Mouse (Mus musculus) frontal cortex, postnatal 36 days (tissue): ENCODE results near the gene Ilk.
"Not testable (repeated sequence)": the region's sequence is repeated elsewhere in the genome, so short reads cannot be mapped to it uniquely, and the experiment has no call there.

Experiments used
- DNase-seq, 2 experiments: peaks; one replicate each; pipeline ENCODE4 v3.0.0; 2022; ENCODE audit warnings: low spot score in 2 of 2

The Ilk gene

DNA sequence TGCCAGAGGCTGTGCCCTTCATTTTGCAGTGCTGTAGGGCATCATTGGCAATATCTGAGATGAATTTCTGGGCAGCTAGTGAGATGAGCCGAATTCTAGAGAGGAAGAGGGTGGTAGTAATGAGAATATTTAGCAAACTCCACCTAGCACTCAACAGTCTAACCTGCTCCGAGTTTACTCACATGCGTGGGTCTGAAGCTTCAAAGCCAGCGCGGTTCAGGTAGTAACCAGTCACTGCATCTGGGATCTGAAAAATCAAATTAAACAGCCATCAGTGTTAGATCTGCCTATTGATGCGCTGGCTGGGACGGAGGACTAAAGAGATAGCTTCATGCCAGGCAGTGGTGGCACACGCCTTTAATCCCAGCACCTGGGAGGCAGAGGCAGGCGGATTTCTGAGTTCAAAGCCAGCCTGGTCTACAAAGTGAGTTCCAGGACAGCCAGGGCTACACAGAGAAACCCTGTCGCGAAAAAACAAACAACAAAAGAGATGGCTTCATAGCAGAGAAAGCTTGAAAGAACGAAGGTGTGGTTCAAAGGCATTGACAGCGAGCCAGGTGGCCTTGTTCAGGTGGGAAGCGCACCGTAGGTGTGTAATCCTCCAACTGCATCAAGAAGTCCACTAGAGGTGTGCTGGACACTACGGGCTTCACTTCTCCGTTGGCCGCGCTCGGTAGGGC is 7.0 kb downstream of the Ilk start:
- not testable (repeated sequence) for DNase-seq

DNA sequence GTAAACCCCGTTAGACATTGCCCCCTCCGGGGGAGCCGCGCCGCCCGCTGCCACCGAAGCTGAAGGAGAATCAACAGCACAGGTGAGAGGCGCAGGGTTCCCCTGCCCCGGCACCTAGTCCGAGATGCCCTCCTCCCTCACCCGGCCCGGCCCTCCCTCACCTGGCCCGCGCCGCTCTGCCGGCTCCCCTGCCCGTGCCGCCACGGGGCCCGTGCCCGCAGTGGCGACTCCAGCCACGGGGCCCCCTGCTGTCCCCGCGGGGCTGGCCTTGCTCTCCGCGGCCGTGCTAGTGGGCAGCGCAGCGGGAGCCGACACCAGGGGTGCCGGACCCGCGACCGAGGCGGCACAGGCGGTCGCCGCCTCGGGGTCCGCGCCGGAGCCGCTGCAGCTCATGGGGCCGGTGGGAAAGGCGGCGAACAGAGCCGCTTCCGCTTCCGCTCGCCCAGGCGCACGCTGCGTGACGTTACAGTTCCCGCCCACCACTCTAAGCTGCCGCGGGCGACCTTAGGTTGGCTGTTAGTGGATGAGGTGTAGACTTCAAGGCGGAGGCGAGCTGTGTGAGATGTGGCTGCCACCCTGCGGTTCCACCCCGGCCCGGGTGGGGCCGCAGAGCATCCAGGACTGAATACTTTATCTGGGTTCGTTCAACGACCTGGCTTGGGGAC is 7.7 kb downstream of the Ilk start, which contains the start of gene Taf10:
TSS of gene Taf10 (minus strand) at position 436 of the 665 bp plus-strand sequence.
- DNase-seq: peak; percentile 87 to 89

DNA sequence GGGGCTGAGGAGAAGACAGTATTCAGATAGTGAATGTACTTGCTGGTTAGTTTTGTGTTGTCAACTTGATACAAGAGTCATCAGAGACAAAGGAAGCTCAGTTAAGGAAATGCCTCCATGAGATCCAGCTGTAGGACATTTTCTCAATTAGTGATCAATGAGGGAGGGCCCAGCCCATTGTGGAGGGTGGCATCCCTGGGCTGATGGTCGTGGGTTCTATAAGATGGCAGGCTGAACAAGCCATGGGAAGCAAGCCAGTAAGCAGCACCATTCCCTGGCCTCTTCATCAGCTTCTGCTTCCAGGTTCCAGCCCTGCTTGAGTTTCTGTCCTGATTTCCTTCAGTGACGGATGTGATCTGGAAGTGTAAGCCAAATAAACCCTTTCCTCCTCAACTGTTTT is 11.4 kb downstream of the Ilk start:
- no peak for DNase-seq

DNA sequence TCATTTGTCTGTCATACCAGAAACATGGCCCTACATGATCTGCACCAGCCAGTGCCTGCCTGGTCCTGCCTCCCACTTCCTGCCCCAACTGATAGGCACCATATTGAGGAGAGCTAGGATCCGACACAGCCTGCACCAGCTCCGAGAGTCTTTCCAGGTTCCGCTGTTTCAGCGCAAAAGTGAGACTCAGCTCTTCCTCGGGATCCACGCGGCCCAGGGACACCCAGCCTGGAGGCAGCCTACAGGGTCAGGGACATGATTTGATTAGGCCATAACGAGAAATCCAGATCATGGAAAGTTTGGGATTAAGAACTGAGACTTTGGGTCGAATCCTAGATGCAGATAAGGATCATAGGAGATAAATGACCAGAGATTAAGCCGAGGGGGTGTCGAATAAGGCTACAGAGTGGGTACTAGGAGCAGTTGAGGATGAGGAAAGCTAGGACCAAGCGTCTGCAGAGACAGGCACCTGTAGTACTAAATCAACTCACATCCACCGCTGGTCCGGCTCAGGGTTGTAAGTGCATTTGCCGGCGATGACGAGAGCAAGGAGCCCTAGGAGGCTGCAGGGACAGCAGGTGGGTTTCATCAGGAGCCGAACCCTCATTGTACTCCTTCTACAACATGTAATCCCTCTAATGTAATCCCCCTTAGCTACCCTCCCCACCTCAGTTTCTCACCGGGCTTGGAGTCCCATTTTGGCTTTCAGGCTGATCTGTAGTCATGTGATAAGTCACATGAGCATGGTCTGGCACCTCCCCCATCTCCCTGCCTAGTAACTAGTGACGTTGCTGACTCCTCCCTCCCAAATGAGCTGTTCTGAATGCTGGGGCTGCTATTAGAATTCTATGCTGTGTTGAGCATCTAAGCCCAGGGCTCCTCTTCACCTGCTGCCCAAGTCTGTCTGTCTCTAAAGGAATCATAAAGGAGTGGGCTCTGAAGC is 15.4 kb downstream of the Ilk start, which contains the start of gene Tpp1:
TSS of gene Tpp1 (minus strand) at position 745 of the 943 bp plus-strand sequence.
- DNase-seq: peak; percentile 93 to 96

DNA sequence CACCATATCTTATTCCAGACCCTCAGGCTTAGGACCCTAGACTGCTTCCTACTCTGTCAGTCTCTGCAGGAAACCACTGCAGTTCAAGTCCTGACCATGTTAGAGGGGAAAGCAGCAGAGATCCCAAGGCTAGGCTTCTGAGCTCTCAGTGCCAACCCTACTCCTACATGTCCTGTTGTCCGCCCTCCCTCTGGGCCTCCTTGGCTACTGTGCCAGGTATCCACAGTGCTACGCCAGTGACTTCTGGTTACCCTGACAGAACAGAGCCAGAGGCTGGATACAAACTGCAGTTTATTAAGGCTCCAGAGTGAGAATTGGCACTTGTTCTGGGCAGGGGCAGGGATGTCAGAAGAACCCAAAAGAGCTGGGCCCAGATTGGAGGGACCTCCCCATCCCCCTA is 16.3 kb downstream of the Ilk start:
- no peak for DNase-seq

DNA sequence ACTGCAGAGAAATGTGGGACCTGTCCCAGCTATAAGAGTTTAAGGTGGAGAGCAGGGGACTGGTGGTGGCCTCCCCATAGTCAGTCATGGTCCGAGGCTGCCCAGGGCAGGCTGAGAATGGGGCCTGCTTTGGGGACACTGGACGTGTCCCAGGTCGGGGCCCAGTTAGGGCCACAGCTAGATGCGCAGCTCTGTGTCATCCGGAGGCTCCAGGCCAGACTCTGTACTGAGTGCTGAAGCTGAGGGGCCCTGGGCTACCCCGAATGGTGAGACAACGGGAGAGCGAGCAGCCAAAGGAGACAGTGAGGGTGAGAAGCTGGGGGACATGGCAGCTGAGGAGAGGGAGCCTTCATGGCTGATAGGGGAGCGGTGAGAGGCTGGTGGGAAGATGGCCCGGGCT is 16.9 kb downstream of the Ilk start:
- no peak for DNase-seq

DNA sequence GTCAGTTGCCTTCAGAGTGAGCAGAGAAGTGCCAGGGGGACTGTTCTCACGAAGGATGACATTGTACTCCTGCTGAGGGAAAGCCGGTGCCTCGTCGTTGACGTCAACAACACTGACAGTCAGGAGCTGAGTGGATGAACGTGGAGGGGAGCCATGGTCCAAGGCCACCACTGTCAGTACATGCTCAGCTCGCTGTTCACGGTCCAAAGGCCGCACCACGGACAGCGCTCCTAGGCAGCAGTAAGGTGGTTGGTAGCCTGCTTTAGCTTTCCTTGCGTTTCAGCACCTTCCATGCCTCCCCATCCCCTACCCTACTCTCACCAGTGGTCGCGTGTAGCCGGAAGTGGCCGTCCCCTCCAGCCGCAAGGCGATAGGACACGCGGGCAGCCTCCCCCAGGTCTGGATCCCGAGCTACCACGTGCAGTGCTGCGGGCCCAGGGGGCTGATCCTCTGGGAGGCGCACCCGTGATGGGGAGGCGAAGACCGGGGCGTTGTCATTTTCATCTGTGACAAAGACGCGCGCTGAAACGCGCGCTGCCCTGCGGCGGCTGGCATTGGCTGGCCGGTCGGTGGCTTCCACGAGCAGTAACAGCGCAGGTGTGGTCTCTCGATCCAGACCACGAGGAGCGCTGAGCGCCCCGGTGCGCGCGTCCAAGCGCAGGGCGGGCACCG is 25.6 kb downstream of the Ilk start:
- no peak for DNase-seq

DNA sequence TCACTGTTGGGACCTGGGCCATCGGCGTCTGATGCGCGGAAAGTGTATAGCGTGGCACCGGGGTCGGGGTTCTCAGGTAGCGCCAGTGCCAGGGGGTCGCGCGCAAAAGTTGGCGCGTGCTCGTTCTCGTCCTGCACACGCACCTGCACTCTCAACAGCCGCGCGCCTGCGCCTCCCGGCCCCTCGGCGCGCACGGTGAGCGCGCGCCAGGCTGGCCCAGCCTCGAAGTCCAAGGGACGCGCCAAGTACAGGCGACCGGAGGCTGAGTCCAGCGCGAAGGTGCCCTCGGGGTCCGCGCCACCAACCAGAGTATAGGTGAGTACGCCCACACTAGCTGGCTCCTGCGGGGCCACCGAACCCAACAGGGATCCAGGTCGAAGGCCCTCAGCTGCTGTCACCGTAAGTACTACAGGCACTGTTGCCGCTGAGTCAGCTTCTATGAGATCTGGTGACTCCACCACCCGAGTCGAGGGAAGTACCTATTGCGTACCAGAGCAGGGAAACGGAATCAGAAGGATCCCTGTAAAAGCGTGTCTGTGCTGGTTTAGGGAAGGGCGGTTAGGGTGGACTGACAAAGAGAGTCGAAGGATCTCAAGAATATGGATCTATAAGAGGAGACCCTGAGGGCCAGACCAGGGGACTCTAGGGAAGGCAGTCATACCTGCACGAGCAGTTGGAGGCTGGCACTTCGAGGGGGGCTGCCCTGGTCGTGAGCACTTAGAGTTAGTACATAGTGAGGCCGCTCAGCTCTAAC is 26.3 kb downstream of the Ilk start:
- no peak for DNase-seq

DNA sequence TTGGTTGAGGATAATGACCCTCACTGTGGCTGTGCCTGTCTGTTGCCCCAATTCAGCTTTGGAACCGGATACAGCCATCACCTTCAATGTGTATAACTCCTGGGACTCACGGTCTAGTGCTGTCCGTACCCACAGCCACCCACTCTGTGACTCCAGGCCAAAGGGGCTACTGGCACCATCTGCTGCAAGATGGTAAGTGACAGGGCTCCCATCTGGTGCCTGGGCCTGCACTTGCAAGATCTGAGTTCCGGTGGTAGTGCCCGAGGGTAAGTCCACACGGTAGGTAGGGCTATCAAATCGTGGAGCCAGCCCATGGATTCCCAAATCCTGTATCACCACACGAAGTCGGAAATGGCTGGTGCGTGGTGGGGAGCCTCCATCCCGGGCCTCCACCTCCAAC is 27.9 kb downstream of the Ilk start:
- no peak for DNase-seq

DNA sequence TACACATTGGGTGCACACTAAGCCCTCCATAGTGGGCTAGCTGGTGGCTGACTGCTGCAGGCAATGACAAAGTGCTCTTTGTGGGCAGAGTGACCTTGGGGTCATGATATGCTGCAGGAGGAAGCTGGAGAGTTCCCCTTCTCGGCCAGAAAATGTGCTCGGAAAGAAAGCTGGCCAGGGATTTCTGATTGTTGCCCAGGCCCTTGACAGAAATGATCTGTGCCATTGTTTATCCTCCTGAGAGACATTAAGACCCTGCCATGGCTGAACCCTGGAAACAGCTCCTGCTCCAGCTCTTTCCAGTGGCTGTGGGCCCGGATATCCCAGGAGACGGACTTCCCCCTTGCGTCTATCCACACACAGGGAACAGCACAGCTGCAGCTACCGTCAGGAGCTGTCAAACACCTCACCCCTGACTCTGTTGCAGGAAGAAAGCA is 31.4 kb downstream of the Ilk start:
- DNase-seq: no peak

DNA sequence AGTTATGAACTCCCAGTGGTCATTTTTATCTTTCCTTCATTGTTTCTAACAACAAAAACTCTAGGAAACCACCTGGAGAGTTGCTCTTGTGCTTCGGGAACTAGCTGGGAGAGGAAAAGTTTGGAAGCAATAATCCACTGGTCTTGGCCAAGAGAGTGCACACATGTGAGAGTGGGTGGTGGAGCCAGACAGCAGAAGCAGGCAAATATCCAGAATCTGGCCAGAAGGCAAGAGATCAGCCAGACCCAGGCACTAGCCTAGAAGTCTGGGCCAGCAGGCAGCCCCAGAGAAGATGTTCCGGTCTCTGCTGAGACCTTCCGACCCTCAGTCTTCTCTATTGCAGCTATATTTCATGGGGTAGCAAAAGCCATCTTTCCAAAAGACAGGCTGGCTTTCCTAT is 33.6 kb downstream of the Ilk start:
- DNase-seq: no peak

DNA sequence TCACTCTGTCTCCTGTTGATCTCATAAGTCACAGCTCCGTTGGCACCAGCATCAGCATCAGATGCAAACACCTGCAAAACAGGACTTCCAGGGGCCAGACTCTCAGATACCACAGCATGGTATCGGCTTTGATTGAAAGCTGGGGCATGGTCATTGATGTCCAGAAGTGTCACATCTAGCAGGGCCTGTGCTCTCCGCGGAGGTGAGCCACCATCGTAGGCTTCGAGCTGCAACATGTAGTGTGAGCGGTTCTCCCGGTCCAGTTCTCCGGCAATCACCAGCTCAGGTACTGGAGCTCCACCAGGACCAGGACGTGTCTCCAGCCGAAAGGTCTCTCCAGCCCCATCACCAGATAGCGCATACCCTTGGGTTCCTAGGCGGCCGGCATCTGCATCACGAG is 35.9 kb downstream of the Ilk start:
- no peak for DNase-seq

DNA sequence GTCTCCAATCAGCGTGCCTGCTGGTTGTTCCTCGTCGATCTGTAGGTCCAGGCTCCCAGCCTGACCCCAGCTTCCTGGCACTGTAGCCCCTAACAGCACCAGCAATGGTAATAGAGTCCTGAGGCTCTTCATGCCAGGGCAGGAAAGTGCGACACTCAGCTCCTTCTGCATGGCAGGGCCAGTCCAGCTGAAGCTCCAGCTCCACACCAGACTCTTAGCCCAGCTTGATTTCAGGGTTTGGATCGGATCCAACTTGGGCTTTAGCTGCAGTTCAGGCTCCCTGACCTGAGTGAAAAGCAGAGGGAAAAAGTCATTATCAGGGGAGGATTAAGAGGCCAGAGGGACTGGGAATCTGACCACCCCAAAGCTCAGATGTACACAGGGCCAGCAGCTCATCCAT is 36.6 kb downstream of the Ilk start:
- no peak for DNase-seq

DNA sequence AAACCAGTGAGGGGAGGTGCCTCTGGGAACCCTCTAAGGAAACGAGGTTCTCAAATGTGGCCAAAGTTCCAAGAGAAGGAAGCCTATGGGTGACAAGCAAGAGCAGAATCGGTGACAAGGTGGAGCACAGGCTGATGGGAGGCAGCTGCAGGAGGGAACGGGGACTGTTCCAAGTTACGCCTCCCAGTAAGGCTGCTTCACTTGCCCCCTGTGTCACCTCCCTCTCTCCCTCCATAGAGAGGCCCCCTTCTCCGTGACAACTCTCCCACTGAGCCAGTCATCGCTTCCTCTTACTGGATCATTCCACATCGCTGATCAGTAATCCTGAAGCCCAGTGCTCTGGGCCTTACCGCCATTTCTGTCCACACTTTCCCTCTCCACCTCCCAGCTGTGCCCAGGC is 38.3 kb downstream of the Ilk start:
- no peak for DNase-seq

DNA sequence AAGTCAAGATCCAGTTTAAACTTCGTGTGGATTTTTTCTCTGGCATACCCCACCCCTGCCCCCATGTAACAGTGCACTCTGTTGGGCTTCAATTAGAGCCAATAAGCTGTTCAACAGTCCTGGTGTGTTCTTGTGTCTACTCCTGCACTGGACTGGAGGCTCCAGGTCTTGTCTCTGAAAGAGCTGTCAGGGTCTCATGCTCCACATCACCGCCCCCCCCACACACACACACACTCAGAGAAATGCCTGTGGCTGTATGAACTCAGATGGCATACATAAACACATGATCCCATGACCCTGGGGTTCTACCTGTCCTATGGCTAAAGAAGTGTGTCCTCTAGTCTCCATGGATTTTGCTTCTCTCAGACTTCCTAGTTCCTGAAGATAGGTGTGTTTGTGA is 39.6 kb downstream of the Ilk start:
- DNase-seq: no peak

DNA sequence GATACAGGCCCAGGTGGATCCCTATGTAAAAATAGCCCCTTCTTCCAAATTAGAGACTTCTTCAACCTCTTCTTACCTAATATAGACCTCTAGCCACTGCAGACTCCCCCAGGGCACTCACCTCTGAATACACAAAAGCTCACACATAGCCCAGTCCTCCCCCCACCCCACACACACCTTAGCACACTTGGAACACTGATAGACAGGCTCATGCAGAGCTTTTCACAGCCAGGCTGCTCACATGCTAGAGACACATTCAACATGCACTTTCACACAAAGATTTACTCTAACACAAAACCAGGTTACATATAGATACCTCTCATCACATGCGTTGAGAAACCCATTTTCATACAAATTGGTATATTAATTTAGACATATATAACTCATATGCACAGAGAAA is 40.9 kb downstream of the Ilk start:
- DNase-seq: no peak

DNA sequence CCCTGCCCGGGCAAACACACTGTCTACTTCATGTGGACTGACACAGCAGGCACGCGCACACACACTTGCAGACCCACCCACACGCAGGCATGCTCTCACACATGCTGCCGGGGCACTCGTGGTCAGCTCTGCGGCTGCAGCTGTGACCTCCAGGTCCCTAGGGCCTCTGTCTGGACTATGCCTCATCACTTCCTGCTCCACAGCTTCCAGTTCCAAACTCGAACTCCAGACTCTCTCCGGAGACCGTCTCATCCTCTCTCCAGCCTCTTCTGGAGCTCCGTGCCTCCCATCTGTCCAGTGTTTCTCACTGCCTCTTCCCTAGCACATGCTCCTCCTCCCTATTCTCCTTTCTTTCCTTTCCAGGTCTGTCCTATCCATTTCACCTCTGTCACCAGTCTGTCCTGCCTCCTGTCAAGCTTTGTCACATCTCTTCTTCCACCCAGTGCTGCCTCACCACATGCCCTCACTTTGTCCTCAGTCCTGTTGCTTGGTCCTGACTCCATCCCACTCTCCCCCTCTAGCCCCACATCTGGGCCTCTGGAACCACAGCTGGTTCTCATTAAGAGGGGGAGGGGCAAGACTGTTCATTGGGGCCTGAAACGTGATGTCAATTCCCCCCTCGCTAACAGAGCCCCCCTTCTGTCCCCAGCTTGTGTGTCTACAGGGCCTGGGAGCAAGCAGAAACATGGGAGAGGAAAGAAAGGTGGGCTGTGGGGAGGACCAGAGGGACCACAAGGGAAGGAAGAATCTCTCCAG is 41.6 kb downstream of the Ilk start:
- DNase-seq: no peak

DNA sequence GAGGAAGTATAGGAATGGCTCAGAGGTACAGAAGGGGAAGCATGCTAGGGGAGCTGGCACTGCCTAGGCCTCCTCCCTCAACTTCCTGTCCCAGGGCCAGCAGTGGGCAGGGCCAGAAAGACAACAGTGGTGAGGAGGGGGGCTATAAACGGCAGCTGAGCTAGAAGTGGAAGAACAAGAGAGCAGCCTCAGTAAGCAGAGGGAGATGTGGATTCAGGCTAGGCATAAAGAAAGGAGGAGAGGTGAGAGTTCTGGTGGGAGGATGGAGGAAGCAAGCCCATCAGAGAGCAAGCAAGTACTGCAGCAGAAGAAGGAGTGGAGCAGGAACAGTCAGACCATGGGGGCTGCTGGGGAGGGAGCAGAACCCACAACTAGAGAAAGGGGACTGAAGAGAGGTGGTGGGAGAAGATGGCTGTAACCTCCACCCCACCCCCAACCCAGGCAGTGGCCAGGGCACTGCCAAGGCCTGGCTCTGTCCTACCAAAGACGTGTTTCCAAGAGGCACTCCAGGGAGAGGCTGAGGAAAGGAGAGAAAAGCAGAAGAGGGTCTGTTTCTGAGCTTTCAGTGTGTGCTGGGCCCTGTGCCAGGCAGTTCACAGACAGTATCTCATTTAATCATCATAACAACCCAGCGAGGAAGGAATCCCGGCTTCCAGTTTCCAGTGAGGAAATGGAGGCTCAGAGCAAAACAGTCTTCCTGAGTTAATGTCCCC is 42.3 kb downstream of the Ilk start:
- no peak for DNase-seq

DNA sequence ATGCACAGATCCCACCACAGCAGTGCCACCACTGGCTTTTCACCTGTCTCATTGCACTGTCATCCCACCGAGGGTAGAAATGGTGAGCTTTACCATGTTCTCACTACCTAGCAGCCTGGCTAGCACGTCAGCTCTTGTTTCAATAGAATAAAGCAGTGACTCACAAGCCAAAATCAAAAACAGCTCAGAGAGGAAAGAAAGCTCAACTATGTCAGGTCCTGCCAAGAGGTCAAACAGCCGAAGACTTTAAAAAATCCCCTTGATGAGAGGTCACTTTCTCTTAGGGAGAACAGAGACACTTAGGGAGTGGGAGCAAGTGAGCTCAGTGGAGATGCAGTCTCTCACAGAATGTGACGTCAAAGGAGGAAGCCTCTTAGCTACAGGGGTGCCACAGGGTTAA is 47.5 kb downstream of the Ilk start:
- no peak for DNase-seq

DNA sequence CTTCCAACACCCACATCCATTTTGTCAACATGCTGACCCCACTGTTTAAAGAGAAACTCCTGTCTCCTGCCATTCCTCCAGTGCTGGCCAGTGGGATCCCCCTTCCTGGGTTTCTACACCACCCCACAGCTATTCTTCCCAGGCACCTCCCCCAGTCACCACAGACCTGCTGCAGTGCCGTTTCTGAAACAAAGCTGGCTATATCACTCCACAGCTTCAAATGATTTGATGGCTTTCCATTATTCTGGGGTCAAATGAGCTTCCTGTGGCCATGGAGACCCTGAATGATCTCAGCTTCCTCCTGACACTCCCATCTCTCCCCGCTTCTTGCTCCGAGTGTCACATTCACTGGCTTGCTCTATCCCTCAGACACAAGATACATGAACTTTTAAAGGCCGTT is 48.2 kb downstream of the Ilk start:
- no peak for DNase-seq
